In the genomic region with DNA sequence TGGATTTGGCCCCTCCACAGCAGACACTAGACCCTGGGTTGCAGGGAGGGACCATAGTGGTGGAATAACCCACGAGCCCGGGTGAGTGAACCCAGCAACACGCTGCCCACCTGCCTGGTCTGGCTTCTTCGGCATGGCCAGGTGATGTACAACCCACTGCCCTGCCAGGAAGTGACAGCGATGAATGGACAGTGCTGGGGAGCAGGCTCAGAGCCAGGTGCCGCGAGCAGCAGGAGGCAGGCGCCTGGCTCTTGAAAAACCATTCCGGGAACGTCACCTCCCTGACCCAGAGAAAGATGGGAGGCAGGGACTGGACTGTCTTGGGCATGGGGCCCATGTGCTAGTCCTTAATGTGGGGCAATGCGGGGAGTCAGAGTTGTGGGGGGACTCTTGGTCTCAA, we compare ENCODE assay signal across 16 mouse cellular contexts. TPM values are rescaled to one million over a fixed set of nuclear protein-coding genes. Genes with fewer than 3 reads are reported as not detected.
"Had no signal": no experiment of that assay in that cellular context is flagged by ENCODE, and none has a peak within 500 bp of the region (broad histone marks: within the 10 kb centered on the region; RNA-seq: fewer than 3 reads in every experiment).

No protein-coding gene starts in this region.

- DNase-seq: liver; liver, embryonic 13.5 days; liver, postnatal 0 days; lung, adult 18-20 months; lung, adult 2 months; lung, embryonic 14.5 days; lung, postnatal 10 days; lung, postnatal 14 days; lung, postnatal 36 days; lung, postnatal 4 days; midbrain, embryonic 14.5 days had no signal

RNA-seq across cellular contexts. Expression of a gene that starts 8.3 kb away (rescaled TPM):
- total RNA-seq: liver, adult 2 months; megakaryocyte progenitor cell, adult 5-6 weeks; megakaryocyte, adult 5-6 weeks; megakaryocyte-erythroid progenitor cell, adult 5-6 weeks; monocyte, adult 5-6 weeks had no signal
